Mouse (Mus musculus) cerebellum, adult 18-20 months (tissue): Measurements from ENCODE around the gene Slc35c1.

ENCODE experiments used
- DNase-seq, 2 experiments: peaks; one replicate each; pipeline ENCODE4 v3.0.0; 2021

The Slc35c1 gene

DNA sequence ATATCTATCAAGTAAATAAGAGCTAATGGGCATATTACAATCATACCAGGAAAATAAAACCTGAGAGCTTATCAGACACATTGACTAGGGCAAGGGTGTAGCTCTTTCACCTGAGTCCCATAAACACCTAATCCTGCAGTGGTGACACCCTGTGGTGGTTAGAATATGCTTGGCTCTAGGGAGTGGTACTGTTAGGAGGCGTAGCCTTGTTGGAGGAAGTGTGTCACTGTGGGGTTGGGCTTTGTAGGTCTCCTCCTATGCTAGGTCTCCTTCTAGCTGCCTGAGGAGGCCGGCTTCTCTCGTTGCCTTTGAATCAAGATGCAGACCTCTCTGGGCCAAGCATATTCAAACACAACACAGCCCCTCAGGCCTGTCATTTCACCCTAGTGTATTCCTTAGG is 14.6 kb upstream of the Slc35c1 start:
- no peak for DNase-seq

GRCm38 (mm10) chr2:92471886-92472670 is 11.7 kb upstream of the Slc35c1 start:
- no peak for DNase-seq

DNA sequence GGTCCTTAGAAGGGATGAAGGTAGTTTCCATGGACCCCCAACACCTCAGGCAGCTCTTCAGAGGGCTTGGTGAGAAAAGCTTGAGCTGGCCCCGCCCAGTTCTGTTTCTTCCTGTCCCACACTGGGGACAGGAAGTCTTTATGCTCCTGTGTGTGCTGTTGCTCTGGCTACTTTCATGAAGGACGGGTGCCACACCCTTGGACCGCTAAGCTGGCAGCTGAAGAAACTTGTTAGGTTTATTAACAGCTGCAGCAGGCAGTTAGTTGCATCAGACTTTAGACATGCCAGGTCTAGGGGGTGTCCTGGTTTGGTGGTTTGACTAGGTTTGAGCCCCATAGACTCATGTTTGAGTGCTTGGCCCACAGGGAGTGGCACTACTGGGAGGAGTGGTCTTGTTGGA is 4.4 kb upstream of the Slc35c1 start:
- no peak for DNase-seq

DNA sequence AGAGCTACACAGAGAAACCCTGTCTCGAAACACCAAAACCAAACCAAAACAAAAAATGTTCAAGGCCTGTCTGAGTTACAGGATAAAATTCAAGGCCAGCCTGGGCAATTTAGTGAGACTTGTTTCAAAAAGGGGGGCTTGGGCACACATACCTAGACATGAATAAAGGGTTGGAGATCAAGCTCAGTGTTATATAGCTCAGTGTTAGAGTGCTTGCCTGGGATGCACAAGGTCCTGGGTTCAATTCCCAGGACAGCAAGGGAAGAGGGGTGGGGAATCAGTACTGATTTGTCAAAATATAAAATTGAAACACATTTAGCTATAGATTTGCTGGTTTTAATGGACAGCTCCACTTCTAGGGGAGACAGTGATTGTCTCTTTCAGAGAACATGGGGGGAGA is 877 bp upstream of the Slc35c1 start:
- no peak for DNase-seq

GRCm38 (mm10) chr2:92459141-92459920 is 1.0 kb downstream of the Slc35c1 start:
- peak; percentile 87 to 88 for DNase-seq

GRCm38 (mm10) chr2:92458481-92458880 is 1.9 kb downstream of the Slc35c1 start:
- no peak for DNase-seq

DNA sequence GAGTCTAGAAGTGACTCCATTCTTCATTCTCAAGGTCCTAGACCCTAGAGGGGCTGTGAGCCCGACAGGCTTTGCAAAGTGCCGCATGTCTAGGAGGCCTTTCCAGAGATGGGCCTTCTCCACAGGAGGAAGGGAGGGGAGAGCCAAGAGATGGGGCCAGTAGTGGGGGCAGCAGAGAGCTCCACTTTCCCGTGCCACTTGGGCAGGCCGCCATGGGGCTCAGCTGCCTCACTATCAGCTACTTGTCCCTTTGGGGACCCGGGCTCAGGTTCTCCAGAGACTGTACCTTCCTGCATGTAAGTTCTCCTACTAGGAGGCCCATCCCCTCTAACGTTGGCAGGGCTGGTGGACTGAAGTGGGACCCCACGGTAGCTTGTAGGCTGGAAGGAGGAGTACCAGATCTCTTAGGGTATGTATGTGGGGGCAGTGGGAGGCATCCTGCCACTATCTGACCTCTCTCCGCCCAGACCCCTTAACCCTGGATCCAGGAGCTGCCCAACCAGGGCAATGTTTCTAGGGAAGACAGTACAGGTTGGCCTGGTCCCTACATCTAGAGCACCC is 3.3 kb downstream of the Slc35c1 start:
- DNase-seq, result peak in 1 of 2 experiments; percentile 44

DNA sequence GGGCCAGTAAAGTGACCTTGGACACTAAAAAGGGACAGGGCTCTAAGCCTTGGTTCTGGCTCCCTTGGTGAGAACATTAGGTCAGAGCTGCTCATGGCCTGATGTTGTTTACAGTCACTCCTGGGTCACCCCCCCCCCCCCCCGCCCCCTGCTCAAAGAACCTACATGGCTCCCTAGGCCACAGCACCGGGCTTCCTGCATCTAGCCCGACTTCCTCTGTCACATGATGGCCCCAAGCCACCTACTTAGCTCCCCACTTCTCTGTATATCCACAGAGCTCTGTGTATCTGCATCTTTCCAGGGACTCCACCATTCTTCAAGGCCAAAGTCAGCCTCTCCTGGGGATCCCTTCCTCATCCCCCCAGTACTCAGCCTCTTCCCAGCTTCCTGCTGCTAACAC is 4.6 kb downstream of the Slc35c1 start:
- no peak for DNase-seq

GRCm38 (mm10) chr2:92454166-92454565 is 6.2 kb downstream of the Slc35c1 start:
- no peak for DNase-seq

DNA sequence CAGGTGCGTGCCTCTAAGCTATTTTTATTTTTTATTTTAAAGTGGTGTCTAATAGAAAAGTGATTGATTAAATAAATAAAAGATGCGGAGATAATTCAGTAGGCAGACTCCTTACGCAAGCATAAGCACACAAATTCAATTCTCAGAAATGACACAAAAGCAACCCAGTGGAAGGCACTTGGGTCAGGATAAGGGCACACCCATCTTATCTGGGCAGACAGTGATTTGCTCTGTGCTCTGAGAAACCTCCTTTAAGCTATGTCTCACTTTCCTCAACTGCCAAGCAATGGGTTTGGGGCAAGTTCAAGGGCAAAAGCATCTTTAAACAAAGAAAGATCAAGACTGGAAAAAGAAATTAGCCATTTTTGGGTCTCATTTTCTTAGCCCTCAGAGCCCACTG is 9.2 kb downstream of the Slc35c1 start:
- DNase-seq, result no peak

DNA sequence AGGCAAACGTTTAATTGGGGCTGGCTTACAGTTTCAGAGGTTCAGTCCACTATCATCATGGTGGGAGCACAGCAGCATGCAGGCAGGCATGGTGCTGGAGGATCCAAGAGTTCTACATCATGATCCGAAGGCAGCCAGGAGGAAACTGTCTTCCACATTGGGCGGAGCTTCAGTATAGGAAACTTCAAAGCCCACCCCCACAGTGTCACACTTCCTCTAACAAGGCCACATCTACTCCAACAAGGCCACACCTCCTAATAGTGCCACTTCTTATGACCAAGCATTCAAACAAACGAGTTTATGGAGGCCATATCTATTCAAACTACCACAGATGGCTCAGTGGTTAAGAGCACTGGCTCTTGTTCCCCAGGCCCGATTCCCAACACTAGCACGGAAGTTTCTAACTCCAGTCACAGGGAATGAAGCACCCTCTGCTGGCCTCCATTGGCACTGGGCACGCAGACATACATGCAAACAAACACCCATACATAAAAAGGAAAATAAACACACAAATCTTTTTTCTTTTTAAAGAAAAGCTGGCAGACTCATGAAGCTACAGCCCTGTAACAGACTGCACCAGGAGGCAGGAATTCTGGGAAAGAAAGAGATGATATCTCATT is 13.1 kb downstream of the Slc35c1 start:
- DNase-seq, result peak in 1 of 2 experiments; percentile 5

DNA sequence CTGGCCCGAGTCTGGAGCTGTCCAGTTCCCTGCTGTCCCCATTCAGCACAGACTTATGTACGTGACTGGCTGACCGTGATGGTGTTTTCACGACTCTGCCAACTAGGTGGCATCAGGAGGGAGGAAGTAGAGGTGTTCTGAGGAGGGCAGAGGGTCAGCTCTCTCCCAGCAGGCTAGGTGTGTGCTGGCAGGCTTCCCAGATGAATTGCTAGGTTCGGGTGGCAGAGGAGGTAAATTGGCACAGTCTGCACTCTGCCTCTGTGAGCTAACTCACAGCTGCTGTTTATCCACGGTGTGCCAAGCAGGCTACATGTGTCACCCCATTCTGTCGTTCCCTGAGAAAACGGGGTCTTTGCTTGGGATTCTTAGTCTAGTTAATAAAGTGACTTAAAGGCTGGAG is 13.7 kb downstream of the Slc35c1 start:
- peak in 1 of 2 experiments; percentile 34 for DNase-seq

- no peak for DNase-seq
Measured at GRCm38 (mm10) chr2:92445890-92446289, 14.4 kb downstream of the Slc35c1 start.

- DNase-seq, result no peak
Measured at GRCm38 (mm10) chr2:92444376-92444775, 16.0 kb downstream of the Slc35c1 start.

- DNase-seq, result no peak
Measured at GRCm38 (mm10) chr2:92443313-92443712, 17.0 kb downstream of the Slc35c1 start.

DNA sequence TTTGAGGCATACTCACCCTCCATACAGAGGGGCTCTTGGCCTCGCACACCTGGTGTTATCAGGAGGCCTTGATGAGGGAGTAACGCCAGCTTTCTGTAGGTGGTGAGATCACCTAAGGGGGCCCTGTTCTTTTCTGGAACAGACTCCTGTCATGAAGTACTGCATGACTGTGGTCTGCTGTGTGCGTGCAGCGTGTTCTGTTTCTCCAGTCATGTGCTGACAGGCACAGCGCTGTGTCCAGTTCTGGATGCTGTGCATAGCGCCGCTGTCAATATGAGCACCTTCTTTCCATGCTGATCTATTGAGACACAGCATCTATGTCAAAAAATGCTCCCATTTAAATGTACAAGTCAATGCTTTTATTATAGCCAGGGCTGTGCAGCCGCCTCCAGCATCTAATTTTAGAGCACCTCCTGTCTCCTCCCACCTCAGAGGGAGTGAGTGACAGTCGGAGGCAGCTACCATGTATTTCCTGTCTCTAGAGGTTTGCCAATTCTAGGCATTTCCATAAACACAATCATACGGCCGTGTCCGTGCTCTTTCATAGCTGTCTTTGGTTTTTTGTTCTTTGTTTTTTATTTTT is 17.8 kb downstream of the Slc35c1 start:
- DNase-seq, result peak in 1 of 2 experiments; percentile 28

DNA sequence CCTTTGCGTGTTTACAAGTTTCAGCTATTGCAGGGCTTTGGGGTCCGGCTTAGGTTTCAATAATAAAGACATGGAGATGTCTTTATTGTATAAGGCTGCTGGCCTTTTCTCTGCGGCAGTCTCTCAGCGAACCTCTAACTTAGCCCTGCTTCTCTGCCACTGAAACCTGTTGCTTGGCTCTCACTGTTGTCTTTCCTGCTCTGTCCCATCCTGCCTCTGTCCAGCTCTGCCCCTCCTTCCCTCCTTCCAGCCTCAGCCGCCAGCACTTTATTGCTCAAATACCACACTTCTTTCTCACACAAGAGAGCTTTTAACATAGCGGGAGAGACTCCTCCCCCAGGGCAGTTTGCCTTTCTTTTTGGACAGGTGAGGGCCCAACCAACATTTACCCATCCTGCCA is 19.9 kb downstream of the Slc35c1 start:
- no peak for DNase-seq

DNA sequence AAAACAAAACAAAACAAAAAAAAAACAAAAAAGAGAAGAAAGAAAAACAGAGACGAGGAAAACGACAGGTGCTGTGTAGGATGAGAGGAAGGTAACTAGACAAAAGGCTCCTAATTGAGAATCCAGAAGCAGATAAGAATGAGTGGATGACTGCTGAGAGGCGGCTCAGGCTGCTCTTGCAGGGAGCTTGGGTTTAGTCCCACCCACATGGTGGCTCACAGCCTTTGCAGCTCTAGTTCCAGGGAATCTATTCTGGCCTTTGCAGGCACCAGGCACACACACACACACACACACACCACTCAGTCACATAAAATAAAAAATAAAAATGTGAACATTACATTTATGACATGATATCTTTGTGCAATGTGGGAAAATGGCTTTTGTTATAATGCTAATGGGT is 21.8 kb downstream of the Slc35c1 start:
- DNase-seq, result no peak

DNA sequence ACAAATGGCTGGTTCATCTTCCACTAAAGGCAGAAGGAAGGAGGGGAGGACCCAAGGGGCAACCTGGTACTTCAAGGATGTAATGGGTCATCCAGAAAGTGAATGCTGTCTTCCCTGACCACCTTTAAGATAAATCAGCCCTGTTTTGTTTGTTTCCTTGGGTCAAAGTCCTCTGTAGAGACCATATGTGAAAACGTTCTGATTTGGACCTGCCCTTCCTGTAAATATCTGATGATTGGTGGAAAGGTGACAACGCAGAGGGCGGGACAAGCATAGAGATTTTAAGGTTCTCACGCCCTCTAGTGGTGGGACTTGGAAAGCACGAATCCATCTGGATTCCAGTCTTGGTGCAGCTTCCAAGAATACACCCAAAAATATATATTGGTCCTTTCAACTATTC is 22.5 kb downstream of the Slc35c1 start:
- DNase-seq, result peak; percentile 89 to 90

GRCm38 (mm10) chr2:92437366-92437765 is 23.0 kb downstream of the Slc35c1 start:
- DNase-seq, result no peak

DNA sequence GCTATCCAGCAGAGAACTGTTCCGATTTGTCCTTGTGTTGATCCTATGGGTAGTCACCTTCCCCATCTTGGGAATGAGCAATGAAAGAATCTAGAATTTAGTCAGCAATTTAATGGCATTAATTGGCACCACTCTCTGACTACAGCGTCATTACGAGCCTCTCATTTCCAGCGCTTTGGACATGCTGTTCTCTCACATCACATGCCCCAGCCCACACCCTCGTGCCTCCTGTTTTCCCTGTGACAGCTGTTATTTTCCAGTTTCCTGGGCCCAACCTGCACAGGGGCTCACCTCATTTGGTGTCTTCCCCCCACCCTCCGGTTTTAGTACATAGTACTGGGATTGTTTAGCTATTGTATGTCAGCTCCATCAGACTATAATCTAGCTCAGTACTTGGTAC is 25.3 kb downstream of the Slc35c1 start:
- peak in 1 of 2 experiments; percentile 27 for DNase-seq

- DNase-seq, result no peak
Measured at GRCm38 (mm10) chr2:92434375-92434745, 26.0 kb downstream of the Slc35c1 start.
